Mouse (Mus musculus): ENCODE results near the gene Smc4. TPM values are rescaled to one million over a fixed set of nuclear protein-coding genes. Genes with fewer than 3 reads are reported as not detected.

Gene Smc4
- polyA plus RNA-seq, 1 experiment from 2014 or later: 107 TPM

- Histone ChIP-seq H3K27ac (no peak overlapping the region), H3K27me3 (ENCODE audit: insufficient read depth, low read length) (no peaks in the 10 kb centered on the region), H3K4me1 (replicated peaks; ENCODE audit: insufficient read depth, low read length) (no peaks in the 10 kb centered on the region), H3K9ac (ENCODE audit: low read depth, low read length) (no peak overlapping the region), H3K9me3 (replicated peaks; ENCODE audit: low read length) (no peaks in the 10 kb centered on the region), H3K4me3 (replicated peaks; ENCODE audit: low read depth, low read length) (no peak overlapping the region), H3K4me2 (ENCODE audit: low read length) (no peak overlapping the region), H3K36me3 (ENCODE audit: insufficient read depth, low read length) (no peaks in the 10 kb centered on the region)
- ATAC-seq (replicated peaks; ENCODE audit: low FRiP score, low read depth) (no peak), DNase-seq (ENCODE audit: low spot score) (peak; percentile 74)
- 41% methylated on average over 1 of the region's 1 CpGs for WGBS
- peak; percentile 70 for TF ChIP-seq CTCF (IDR thresholded peaks at IDR 0.05; ENCODE audit: low read depth)
Measured at GRCm38 (mm10) chr3:69064005-69064404, 59.5 kb downstream of the Smc4 start.

MicroRNA genes within 50 kb of the gene (microRNA counts, 519-probe panel; counts per million panel counts)
- microRNA mmu-miR-15b: 6,795 counts per million, percentile 93 among the panel's probes with 10 or more counts

Small RNAs within 50 kb of the gene (microRNA-seq; reads per million reads assigned to microRNA genes)
- gene Mir15b: 1,917 reads per million, percentile 84 among the genes with 10 or more reads in this experiment
- 800 reads per million, percentile 75 among the genes with 10 or more reads in this experiment for gene Mir16-2

Other genes starting within 250 kb of the Smc4 start
- gene 1110032F04Rik, start 135.2 kb upstream of the Smc4 start, polyA plus RNA-seq (2015; fragmentation: Nextera tagmentation; extraction: Ambion mirVana): 6.0 and 7.3 TPM in 2 replicates
- gene Ift80, start 168 bp upstream of the Smc4 start, polyA plus RNA-seq (2015; fragmentation: Nextera tagmentation; extraction: Ambion mirVana): 10.4 and 11.3 TPM in 2 replicates
- gene Trim59, start 40.0 kb downstream of the Smc4 start, polyA plus RNA-seq (2015; fragmentation: Nextera tagmentation; extraction: Ambion mirVana): 60.0 and 64.3 TPM in 2 replicates
- 29.5 and 29.7 TPM in 2 replicates for gene Kpna4, start 122.4 kb downstream of the Smc4 start, polyA plus RNA-seq (2015; fragmentation: Nextera tagmentation; extraction: Ambion mirVana)
- gene Arl14, start 217.7 kb downstream of the Smc4 start, polyA plus RNA-seq (2015; fragmentation: Nextera tagmentation; extraction: Ambion mirVana): 0.22 TPM in 1 of 2 replicates, not detected in the other